Mouse (Mus musculus) stomach, postnatal 0 days (tissue): ENCODE measurements around the gene Mcl1. TPM values are rescaled to one million over a fixed set of nuclear protein-coding genes. Genes with fewer than 3 reads are reported as not detected.

Experiments used
- ATAC-seq: fragments of 200-750 bp; cut with Nextera tagmentation; 2 replicates; pipeline ENCODE4 v1.8.0; 2017; ENCODE audit not compliant: low FRiP score, low TSS enrichment
- DNase-seq: peaks from one replicate; pipeline ENCODE4 v3.0.0-alpha.2; 2016; ENCODE audit warnings: low spot score
- H3K27ac ChIP-seq: fragments of 300-500 bp; sonication (generic); replicated peaks from 2 replicates; pipeline ENCODE4 v1.5.1; 2014; ENCODE audit warnings: mild to moderate bottlenecking, control low read depth
- H3K27me3 ChIP-seq: fragments of 300-500 bp; sonication (generic); 2 replicates; pipeline ENCODE4 v1.6.1; 2014; ENCODE audit warnings: low read length; ENCODE audit not compliant: control insufficient read depth, insufficient read depth
- H3K36me3 ChIP-seq: fragments of 300-500 bp; sonication (generic); 2 replicates; pipeline ENCODE4 v1.6.1; 2014; ENCODE audit warnings: low read length, mixed read lengths; ENCODE audit not compliant: control insufficient read depth, insufficient read depth
- H3K4me1 ChIP-seq: fragments of 300-500 bp; sonication (generic); replicated peaks from 2 replicates; pipeline ENCODE4 v1.6.1; 2014; ENCODE audit warnings: antibody characterized with exemption; ENCODE audit not compliant: control insufficient read depth, insufficient read depth
- H3K4me2 ChIP-seq: fragments of 300-500 bp; sonication (generic); replicated peaks from 2 replicates; pipeline ENCODE4 v1.6.1; 2014; ENCODE audit warnings: low read depth, mild to moderate bottlenecking, control low read depth, moderate library complexity
- H3K4me3 ChIP-seq: fragments of 300-500 bp; sonication (generic); 2 replicates; pipeline ENCODE4 v1.5.1; 2014; ENCODE audit warnings: low read depth, low read length, control low read depth
- H3K9ac ChIP-seq: fragments of 300-500 bp; sonication (generic); 2 replicates; pipeline ENCODE4 v1.6.1; 2014; ENCODE audit warnings: mild to moderate bottlenecking, low read length, control low read depth, mixed read lengths
- H3K9me3 ChIP-seq: fragments of 300-500 bp; sonication (generic); 2 replicates; pipeline ENCODE4 v1.6.1; 2016; ENCODE audit warnings: low read length; ENCODE audit not compliant: control insufficient read depth
- CTCF ChIP-seq: IDR thresholded peaks from 2 replicates; pipeline ENCODE4 v1.5.1; 2016; ENCODE audit warnings: antibody characterized with exemption, low read depth, mild to moderate bottlenecking, moderate library complexity
- EP300 ChIP-seq: optimal IDR thresholded peaks from 2 replicates; pipeline ENCODE3; 2016; ENCODE audit warnings: antibody characterized with exemption
- WGBS: fragments of 180-500 bp; shearing (Covaris S2); extraction: QIAGEN DNeasy Blood & Tissue Kit; methylation state at CpG from one replicate; pipeline ENCODE4 v1.1.7; 2014; 5-methylcytosine and 5-hydroxymethylcytosine counted together
- polyA plus RNA-seq: library from polyadenylated mRNA; unstranded; fragments of >200 nt; fragmentation: Nextera tagmentation; extraction: Ambion mirVana; gene quantifications from 2 replicates; pipeline ENCODE4 v1.2.1, GENCODE M21; 2015

Mcl1 gene
- polyA plus RNA-seq, 1 experiment from 2014 or later, result 59.2 TPM

DNA sequence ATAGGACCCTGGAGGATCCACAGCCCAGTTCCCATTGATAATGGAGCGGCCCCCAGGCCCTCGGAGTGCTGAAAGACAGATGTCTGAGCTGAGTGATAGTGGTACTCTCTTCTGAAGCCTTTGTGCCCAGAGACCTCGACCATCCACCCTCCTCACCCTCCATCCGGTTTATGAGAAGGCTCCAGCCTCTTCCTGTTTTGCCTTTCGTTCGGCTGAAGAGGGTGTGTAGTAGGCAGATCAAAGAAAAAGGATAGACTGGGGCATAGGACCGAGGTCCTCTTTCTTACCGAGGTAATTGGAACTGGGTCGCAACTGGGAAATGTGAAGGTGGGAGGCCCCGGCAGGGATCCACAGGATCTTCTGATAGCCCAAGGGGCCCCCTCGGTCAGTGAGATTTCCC, 22.8 kb downstream of the Mcl1 start:
- no peak overlapping the region for H3K9ac ChIP-seq
- H3K9me3 ChIP-seq, result no peaks in the 10 kb centered on the region
- H3K27ac ChIP-seq, result no peak overlapping the region
- no peaks in the 10 kb centered on the region for H3K27me3 ChIP-seq
- ATAC-seq (no peak), DNase-seq (no peak)
- no peaks in the 10 kb centered on the region for H3K36me3 ChIP-seq
- H3K4me3 ChIP-seq, result no peak overlapping the region
- H3K4me1 ChIP-seq, result peaks cover 7% of the 10 kb centered on the region
- no peak for TF ChIP-seq EP300
- TF ChIP-seq CTCF, result no peak
- 57% methylated on average over 11 of the region's 11 CpGs for WGBS
- no peak overlapping the region for H3K4me2 ChIP-seq

- DNase-seq (no peak), ATAC-seq (no peak)
- TF ChIP-seq EP300 (no peak), CTCF (peak; percentile 41)
- Histone ChIP-seq H3K27me3 (no peaks in the 10 kb centered on the region), H3K36me3 (no peaks in the 10 kb centered on the region), H3K4me3 (no peak overlapping the region), H3K9ac (no peak overlapping the region), H3K27ac (no peak overlapping the region), H3K4me2 (no peak overlapping the region), H3K9me3 (no peaks in the 10 kb centered on the region), H3K4me1 (peaks cover 5% of the 10 kb centered on the region)
- WGBS, result 59% methylated on average over 5 of the region's 5 CpGs
Observed at GRCm38 (mm10) chr3:95682878-95683277, 24.3 kb downstream of the Mcl1 start.

GRCm38 (mm10) chr3:95684846-95685245, 26.3 kb downstream of the Mcl1 start:
- Histone ChIP-seq H3K4me3 (no peak overlapping the region), H3K4me1 (peaks cover 5% of the 10 kb centered on the region), H3K27ac (0 out of 2 replicates have a peak overlapping the region, but pooled peaks have one; percentile 13), H3K36me3 (no peaks in the 10 kb centered on the region), H3K9ac (no peak overlapping the region), H3K4me2 (no peak overlapping the region), H3K27me3 (no peaks in the 10 kb centered on the region), H3K9me3 (no peaks in the 10 kb centered on the region)
- WGBS, result 54% methylated on average over 5 of the region's 8 CpGs
- DNase-seq (no peak), ATAC-seq (no peak)
- no peak for TF ChIP-seq EP300
- no peak for TF ChIP-seq CTCF

DNA sequence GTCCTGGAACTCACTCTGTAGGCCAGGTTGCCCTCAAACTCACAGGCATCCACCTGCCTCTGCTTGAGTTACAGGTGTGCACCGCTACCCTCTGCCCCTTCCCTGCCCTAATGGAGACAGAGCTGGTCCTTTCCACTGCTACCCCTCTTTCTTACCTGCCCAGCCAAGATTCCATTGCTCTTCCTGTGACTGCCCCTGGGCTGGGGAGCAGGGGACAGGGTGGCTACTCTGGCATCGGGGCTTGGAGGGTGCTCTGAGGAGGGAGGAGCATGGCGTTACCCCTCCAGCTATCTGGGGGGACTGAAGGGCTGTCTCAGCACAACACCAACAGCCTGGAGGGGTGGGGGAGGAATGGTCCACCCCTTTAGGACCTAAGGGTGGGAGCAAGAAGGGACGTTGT, 26.7 kb downstream of the Mcl1 start:
- H3K9me3 ChIP-seq, result no peaks in the 10 kb centered on the region
- peak overlapping the region; percentile 97; the same call in 1 of the 2 replicates for H3K27ac ChIP-seq
- H3K36me3 ChIP-seq, result no peaks in the 10 kb centered on the region
- 72% methylated on average over 4 of the region's 4 CpGs for WGBS
- ATAC-seq (no peak), DNase-seq (no peak)
- no peak for TF ChIP-seq EP300
- TF ChIP-seq CTCF, result no peak
- peaks cover 5% of the 10 kb centered on the region for H3K4me1 ChIP-seq
- no peak overlapping the region for H3K4me3 ChIP-seq
- H3K4me2 ChIP-seq, result 0 out of 2 replicates have a peak overlapping the region, but pooled peaks have one; percentile 8
- H3K27me3 ChIP-seq, result no peaks in the 10 kb centered on the region
- H3K9ac ChIP-seq, result no peak overlapping the region

- H3K4me1 ChIP-seq, result peaks cover 5% of the 10 kb centered on the region
- H3K27me3 ChIP-seq, result no peaks in the 10 kb centered on the region
- ATAC-seq, result no peak
- H3K9me3 ChIP-seq, result no peaks in the 10 kb centered on the region
- H3K4me2 ChIP-seq, result no peak overlapping the region; the same call in 1 of the 2 replicates
- DNase-seq, result no peak
- TF ChIP-seq EP300, result no peak
- no peak for TF ChIP-seq CTCF
- H3K9ac ChIP-seq, result 0 out of 2 replicates have a peak overlapping the region, but pooled peaks have one; percentile 13
- no peaks in the 10 kb centered on the region for H3K36me3 ChIP-seq
- 68% methylated on average over 2 of the region's 2 CpGs for WGBS
- no peak overlapping the region for H3K4me3 ChIP-seq
- H3K27ac ChIP-seq, result peak overlapping the region; percentile 97
Observed at GRCm38 (mm10) chr3:95685701-95686100, 27.1 kb downstream of the Mcl1 start.

DNA sequence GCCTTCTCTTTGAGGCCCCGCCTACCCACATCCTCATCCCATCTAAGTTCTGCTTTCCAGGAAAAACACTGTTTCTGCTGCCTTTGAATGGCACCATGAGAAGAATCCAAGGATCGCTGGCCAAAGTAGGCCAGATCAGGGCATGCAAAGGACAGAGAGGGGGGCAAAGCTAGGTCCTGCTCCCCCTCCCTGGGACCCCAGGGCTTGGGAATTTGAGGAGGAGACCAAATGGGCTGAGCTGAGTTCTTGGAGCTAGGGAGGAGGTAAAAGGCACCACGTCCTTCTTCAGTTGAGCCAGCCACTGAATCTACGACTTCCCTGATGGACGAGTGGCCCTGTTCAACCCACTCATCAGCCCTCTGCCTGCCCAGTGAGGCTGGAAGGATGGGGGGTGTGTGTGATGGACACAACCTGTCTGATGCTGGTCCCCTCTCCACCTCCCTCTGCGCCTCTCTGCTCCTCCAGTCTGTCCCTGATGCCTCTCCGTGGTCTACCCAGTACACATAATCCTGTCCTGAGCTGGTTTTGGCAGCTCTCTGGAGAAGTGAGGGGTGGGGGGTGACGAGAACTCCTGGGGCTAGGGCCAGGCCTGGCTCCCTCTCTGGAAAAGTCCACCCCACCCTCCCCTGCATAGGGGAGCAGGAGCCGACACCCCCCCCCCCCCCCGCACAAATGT, 28.0 kb downstream of the Mcl1 start:
- Histone ChIP-seq H3K9me3 (no peaks in the 10 kb centered on the region), H3K27me3 (no peaks in the 10 kb centered on the region), H3K9ac (peak overlapping the region; percentile 67), H3K4me3 (peak overlapping the region; percentile 50), H3K36me3 (no peaks in the 10 kb centered on the region), H3K4me2 (peak overlapping the region; percentile 83), H3K4me1 (peaks cover 5% of the 10 kb centered on the region), H3K27ac (peak overlapping the region; percentile 97)
- no peak for TF ChIP-seq CTCF
- TF ChIP-seq EP300, result no peak
- WGBS, result 36% methylated on average over 10 of the region's 10 CpGs
- peak; percentile 41; the same call in 1 of the 2 replicates for ATAC-seq
- DNase-seq, result no peak
